Mouse (Mus musculus): ENCODE measurements around the gene Gimap4.
"Not testable (repeated sequence)": the region's sequence is repeated elsewhere in the genome, so short reads cannot be mapped to it uniquely, and the experiment has no call there.

Gene Gimap4

DNA sequence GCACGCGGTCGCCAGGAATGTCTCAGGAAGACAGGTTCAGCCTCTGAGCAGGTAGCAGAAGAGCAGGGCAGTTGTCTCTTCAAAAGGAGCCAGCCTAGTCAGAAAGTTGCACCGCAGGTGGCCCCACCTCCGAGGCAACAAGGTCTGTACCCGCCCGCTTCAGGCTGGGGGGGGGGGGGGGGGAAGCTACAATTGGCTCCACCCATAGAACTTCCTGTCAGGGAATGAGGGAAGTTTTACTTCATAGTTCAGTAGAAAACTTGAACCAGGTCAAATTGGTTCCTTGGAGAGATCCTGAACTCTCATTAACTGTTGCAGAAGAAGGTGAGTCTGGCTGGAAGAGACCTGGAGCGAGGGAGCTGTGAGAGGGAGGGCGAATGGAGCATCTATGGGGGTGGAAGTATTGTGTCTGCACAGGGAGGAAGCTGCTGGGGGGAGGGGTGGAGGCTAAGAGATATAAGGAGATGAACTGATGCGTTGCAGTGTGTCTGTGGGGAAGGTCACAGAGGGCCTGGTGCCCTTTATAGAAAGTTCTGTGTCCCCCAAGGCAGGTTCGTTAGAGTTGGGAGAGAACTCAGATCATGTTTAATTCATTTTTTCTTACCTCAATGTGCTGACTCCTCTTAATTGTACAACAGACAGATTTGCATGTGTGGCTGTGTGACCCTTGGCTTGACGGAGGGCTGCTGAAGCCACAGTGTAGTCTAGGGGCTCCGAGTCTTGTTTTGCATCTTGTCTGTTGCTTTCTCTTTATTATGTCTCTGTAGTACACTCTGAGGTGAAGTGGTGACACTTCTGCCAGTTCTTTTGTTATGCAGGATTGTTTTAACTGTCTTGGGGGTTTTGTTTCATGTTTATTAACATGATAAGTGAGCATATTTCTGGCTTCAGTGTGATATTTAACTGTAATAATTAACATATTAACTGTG lies 8.2 kb upstream of the Gimap4 start, which contains the start of gene Gimap9:
Gene Gimap9, plus strand, starts transcription at position 199 of the 929 bp plus-strand sequence.
- peak; percentile 27 for DNase-seq (ENCODE audit: low spot score)

DNA sequence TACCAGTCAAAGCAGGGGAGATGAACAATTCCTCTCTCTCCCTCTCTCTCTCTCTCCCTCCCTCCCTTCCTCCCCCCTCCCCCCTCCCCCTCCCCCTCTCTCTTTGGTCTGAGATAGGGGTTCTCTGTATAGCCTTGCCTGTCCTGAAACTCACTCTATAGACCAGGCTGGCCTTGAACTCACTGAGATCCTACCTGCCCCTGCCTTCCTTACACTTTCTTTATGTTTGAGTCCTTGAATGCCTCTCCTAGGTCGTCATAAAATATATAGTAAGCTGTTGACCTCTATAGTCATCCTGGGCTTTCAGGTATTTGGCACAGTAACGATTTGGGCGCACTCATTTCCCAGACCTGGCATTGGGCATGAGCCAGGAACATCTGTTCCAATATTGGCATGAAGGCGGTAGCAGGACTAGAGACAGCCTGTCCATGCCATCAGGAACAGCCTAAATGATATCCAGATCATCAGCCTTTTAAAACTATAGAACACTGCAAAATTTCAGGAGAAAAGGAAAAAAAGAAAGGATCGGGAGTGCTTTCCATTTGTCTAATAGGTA lies 7.4 kb upstream of the Gimap4 start:
- DNase-seq (ENCODE audit: low spot score) = no peak

DNA sequence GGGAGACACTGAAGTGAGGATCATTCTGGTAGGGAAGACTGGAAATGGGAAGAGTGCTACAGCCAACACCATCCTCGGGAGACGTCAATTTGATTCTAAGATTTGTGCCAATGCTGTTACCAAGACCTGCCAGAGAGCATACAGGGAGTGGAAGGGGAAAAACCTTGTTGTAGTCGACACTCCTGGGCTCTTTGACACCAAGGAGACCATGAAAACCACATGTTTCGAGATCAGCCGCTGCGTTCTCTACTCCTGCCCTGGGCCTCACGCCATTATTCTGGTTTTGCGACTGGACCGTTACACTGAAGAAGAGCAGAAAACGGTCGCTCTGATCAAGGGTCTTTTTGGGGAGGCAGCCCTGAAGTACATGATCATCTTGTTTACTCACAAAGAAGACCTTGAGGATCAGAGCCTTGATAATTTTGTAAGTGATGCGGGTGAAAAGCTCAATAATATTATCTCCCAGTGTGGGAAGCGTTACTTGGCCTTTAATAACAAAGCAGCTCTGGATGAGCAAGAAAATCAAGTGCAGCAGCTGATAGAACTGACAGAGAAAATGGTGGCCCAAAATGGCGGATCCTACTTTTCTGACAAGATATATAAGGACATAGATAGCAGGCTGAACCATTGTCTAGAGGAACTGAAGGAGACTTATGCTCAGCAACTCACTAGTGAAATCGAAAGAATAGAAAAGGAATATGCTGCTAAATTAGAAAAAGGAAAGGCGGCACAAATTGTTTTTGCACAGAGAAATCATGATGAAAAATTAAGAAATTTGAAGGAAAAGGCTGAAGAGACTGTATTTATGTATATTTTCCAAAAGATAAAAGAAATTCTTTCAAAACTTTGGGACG lies 6.6 kb upstream of the Gimap4 start:
- DNase-seq (ENCODE audit: low spot score) = no peak

DNA sequence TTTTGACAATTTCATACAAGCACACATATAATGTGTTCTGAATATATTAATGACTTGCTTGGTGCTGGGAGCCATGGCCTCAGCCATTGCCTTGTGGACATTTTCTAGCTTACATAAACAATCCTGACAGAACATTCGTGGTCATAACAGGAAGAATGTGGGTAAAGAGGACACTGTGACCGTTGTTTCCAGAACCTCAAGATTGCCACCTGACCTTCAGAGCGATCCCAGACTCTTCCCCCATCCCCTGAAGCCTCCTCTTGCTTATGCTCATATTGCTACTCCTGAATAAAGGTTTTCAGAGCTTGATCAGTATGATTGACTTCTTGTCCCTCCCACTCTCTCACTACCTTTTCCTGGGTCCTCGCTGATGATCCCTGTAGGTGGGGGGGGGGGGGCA lies 6.0 kb upstream of the Gimap4 start:
- DNase-seq (ENCODE audit: low spot score) = no peak

DNA sequence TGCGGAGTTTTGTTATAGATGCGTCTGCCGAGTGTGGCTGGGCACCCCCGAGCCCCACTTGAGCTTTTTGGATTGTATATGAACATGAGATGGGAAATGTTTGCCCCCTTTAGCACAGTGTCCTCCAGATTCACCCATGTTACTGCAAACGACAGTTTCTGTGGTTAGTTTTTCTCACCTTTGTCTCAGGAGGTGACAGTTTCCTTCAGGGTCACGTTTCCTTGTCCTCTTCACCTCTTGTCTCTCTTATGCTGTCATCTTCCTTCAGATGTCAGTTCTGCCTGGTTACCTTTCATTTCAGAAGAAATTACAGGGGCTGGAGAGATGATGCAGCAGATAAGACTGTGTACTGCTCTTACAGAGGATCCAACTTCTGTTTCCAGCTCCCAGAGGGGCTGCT lies 4.6 kb upstream of the Gimap4 start:
- DNase-seq (ENCODE audit: low spot score) = no peak

DNA sequence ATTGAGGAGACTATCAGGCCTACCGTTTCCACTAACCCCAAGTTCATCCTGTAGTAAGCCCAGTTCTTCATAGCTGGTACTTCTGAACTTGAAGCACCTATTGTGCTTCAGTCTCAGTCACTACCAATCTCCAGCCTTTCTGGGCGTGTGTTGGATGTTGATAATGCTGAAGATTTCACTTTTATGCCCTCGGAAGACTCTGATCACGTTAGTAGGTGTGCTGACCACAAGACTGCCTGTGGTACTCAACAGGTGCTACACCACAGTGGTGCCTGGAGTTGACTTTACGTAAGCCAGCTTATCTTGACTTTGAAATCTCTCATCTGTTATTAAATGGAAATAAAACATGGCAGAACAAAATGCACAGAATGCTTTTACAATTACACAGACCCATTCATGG lies 3.9 kb upstream of the Gimap4 start:
- DNase-seq (ENCODE audit: low spot score) = no peak

DNA sequence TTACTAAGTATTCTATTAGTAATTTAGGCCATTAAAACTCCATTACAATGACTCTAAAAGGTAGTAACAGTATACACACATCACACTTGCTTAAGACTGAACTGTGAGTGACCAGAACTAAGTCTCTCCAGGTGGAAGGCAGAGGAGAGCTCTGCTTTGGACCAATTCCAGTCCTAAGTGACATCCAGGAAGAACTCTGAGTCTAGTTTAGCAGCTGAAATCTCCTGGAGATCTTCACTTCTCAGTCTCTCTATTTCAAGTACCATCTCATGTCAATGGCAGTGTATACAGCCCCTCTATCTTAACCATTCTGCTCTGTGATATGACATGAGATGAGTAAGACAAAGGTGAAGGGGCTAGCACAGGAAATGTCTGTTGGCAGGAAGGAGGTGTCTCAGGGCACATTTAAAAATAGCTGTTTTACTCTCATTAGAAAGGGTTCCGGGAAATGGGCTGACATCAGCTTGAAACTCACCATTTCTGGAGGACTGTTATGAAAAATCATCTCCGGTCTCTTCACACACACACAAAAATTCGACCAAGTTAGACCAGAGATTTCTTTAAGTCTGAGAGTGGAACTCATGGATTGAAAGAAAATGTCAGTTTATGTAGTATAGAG lies 2.8 kb upstream of the Gimap4 start:
- no peak for DNase-seq (ENCODE audit: low spot score)

DNA sequence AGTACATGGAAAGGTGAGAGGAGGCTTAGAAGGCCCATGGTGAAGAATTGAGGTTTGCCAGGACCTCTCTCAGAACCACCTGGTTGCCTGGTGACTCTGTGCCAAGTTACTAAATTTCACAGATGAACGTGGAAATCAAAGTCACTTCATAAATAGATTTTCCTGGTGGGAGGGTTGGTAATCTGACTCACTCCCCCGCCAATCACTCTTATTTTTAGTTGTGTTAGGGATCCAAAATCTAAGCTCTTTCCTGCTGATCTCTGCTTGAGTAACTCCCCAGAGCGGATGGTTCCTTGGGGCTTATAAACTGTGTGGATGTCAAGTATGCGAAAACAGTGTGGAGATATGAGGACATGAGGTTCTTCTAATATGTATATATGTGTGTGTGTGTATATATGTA lies 2.1 kb upstream of the Gimap4 start:
- no peak for DNase-seq (ENCODE audit: low spot score)

DNA sequence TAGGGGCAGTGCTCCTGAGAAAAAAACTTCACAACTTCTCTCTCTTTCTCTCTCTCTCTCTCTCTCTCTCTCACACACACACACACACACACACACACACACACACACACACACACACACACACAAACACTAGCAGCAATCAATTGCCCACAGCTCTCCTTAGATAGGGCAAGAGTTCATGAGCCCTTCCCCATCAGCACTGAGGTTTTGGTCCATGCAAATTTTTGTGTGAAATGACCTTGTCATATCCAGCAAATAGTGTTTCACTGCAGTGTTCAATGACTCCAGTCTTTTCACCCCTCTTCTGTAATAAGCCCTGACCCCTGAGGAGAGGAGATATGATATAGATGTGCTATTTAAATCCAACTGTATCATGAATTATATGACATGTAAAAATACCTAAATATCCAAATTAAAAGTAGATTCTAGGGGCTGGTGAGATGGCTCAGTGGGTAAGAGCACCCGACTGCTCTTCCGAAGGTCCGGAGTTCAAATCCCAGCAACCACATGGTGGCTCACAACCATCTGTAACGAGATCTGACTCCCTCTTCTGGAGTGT lies 1.0 kb upstream of the Gimap4 start:
- not testable (repeated sequence) for DNase-seq (ENCODE audit: low spot score)

DNA sequence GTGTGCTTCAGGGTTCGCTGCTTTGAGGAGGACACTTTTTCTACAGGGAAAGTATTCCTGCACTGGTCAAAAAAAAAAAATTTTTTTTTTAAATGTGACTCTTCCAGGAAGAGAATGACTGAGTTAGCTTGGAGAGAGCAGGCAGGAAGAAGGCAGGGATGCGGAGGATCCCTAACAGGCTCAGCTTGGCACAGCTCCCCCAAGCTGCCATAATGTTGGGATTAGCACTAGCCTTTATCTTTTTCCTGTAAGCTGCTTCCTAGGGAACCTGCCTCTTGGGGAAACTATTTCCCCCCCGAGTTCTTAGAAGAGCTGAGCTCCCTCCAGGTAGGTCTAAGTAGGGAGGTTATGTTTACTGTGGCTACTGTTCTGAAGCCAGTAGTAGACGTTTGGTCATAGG lies 457 bp downstream of the Gimap4 start:
- no peak for DNase-seq (ENCODE audit: low spot score)

DNA sequence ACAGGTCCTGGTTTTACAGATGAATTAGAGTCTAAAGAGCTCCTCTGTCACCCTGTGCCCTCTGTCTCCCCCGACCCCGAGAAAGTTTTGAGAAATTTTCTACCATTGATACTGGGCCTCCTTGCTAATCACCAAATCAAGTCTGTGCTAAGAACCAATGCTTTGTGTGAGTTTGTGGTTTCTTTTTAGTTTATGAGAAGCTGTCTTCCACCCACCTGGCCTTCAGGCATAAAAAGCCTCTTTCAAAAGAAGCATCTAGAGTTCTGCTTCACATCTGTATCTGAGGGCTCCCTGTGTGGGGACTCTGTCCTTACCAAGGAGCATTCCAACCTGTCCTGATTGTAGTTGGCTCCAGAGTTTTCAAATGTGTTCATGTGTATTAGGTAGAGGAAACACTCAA lies 902 bp downstream of the Gimap4 start:
- no peak for DNase-seq (ENCODE audit: low spot score)

DNA sequence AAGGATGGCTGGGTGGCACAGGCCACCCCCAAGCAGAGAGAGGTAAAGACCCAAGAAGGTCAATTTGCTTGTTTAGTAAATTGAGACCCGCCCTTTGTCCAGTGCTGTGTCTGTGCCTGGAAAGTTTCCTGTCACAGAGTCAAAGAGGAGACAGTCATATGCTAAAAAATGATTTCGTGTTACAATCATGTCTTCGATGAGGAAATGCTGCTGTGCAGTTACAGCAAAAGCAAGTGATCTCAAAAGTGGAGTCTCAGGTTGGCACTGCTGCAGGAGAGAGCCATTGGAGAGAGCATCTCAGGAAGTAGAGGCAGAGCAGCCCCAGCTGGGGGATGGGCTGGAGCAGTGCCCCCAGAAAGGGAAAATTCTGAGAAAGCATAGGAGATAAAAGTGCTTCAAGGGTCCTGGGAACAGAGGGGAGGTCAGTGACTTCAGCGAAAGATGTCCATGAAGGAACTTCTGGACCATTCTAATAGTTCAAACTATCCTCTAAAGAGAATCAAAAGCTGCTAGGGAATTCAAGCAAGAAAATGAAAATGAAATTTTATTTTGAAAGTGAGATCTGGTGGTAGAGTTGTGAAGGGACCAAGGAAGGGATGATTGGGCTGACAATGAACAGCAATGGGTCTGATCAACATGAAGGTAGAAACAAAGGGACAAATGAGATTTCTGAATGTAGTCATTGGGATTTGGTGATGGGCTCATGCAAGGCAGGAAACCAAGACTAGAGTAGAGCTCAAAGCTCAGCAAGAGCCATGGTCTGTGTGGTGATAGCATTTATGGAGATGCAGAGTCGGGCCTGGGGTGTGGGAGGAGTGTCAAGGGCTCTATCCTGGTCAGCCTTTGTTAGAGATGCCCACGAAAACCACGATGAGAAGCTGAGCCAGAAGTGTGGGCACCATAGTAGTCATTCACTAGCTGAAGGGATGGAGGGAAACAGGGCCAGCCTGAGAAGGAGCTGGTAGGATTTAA lies 1.6 kb downstream of the Gimap4 start:
- no peak for DNase-seq (ENCODE audit: low spot score)

DNA sequence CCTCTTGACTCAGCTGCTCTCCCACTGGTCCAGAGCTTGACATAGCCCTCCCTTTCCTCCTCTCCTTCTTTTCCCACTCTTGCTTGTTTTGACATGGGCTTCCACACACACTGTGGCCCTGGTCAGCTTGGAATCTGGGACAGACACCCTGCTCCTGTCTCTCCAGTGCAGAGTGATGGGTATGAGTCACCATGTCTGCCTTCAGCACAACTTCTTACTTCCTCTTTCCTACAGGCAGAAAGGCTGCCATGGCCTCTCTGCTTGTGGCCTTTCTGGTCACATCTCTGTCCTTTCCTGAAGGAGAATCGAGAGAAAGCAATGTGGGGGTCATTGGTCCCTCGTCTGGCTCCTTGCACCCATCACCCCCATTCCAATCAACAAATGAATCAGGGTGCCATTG lies 2.7 kb downstream of the Gimap4 start:
- DNase-seq (ENCODE audit: low spot score) = no peak

DNA sequence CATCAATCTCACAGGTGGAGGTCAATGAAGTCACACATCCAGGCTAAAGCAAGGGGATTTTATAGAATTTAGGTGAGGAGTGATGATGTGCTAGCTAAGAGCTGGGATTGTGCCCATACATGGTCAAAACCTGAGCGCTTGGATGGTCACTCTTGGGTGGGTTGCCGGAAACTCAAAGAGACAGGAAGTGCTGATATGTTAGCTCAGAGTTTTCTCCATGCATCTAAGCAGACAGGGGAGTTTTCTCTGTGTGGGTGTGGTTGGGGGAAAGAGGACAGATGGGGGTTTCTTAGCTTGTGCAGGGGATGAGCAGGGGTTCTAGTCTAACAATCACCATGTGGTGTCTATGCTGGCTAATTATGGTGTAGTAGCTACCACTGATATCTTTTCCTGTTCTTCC lies 5.0 kb downstream of the Gimap4 start:
- no peak for DNase-seq (ENCODE audit: low spot score)

DNA sequence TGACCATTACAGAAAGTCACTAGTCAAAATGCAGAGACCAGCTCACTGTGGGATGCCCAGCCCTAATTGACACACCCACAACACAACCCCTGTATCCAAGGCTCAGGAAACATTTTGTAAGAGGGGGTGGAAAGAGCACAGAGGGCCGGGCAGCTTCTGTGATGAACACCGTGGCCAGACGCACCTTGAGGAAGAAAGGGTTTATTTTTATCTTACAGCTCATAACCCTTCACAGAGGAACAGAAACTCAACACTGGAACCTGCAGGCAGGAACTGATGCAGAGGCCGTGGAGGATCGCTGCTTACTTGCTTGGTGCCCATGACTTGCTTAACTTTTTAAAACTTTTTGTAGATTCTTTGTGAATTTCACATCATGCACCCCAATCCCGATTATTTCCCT lies 8.6 kb downstream of the Gimap4 start:
- DNase-seq (ENCODE audit: low spot score) = no peak

DNA sequence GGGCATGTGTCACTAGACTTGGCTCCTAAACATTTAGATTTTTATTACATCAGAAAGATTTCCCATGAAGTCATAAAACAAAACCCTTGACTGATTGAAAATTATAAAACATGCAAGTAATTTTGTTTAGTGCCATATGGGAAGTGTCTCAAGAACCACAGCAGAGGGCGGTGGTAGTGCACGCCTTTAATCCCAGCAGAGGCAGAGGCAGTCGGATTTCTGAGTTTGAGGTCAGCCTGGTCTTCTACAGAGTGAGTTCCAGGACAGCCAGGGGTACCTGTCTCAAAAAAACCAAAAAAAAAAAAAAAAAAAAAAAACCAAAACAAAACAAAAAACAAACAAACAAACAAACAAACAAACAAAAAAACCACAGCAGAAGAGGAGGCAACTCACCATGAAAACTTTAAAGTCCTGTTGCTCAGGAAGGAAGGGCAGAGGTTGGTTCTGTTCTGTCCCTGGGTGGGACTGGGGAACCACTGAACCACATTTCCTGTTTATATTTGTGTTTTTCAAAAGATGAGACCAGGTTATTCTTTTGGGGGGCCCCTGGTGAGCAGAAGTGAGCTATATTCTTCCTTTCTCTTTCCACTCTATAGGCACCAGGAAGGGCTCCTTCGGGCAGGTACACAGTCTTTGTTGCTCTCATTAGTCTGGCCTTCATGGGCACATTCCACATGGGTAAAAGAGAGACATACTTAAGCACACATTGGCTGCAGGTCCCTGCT lies 12.6 kb downstream of the Gimap4 start:
- DNase-seq (ENCODE audit: low spot score) = no peak

DNA sequence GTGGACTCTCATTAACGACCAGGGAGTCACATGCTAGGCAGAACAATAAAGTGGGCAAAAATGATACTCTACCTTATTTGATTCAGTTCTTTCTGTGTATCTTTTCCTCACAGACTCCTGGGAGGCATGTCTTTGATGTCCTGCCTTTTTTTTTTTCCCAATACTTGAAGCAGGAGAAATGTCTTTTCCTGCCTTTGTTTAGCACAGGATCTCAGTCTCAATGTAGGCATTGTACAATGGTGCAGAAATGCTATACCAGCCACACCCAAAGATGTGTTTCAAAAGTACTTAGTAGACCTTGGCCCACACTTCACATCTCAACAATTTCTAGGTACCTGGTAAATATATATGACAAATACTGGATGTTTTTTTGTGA lies 13.2 kb downstream of the Gimap4 start:
- no peak for DNase-seq (ENCODE audit: low spot score)

DNA sequence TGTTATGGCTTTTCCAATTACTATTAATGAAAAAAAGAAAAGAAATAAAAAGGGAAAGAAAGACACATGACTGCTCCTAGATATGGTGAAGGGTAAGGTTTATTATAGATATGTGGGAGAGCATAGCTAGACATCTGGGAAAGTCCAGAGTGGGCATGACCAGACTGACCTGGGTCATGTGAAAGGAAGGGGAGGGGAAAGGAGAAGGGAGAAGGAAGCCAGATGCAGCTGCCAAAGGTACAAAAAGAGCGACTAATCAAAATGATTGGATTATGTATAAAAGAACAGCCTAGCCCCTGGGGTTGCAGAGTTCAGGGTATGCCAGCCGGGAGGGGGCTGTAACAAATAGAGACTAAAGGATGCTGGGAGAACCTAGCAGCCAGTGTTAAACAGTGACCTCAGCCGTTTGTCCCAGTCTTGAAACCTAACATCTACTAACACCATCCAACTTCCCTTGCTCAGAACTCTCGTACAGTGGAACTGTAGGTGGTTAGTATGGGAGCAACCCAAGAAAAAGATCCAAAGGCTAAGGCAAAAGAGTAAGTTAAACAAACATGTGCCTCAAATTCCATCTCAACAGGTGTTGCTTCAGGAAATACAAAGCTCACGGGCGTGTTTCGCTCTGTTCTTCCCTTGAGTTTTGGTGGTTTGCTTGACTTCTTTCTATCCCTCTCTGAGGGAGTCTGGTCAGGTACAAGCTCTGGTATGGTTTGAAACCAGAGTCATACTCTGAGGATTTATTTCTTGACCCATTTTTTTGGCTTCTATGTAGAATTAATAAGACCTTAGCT lies 13.9 kb downstream of the Gimap4 start:
- no peak for DNase-seq (ENCODE audit: low spot score)

DNA sequence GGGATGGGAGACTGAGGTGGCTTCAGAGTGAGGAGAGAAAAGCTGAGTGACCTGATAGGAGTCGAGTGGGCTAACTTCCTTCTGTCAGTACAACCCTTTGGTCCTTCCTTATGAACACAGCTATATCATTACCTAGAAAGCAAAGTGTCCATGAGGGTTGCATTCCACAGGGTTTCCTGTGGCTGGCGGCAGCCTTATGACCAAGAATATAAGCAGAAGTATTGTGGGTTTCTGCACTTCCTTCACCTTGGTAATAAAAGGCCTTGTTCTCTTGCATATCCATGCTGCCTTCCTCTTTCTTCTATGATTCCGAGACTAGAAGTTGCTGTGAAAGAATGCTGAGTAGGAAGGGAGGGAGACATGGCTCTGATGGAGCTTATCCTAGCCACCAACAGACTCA lies 14.5 kb downstream of the Gimap4 start:
- no peak for DNase-seq (ENCODE audit: low spot score)
